Mouse (Mus musculus) midbrain, embryonic 14.5 days (tissue): ENCODE measurements around the gene Polr3f. TPM values are rescaled to one million over a fixed set of nuclear protein-coding genes. Genes with fewer than 3 reads are reported as not detected.

Experiments
- ATAC-seq: fragments of 200-750 bp; cut with Nextera tagmentation; 2 replicates; pipeline ENCODE4 v1.8.0; 2017; ENCODE audit warnings: moderate number of reproducible peaks, moderate library complexity; ENCODE audit not compliant: low FRiP score, low TSS enrichment
- DNase-seq: peaks from one replicate; pipeline ENCODE4 v3.0.0-alpha.2; 2015
- H3K27ac ChIP-seq: fragments of 300-500 bp; sonication (generic); replicated peaks from 2 replicates; pipeline ENCODE4 v1.5.1; 2014; ENCODE audit warnings: mild to moderate bottlenecking, low read depth, low read length, moderate library complexity
- H3K27me3 ChIP-seq: fragments of 300-500 bp; sonication (generic); 2 replicates; pipeline ENCODE4 v1.6.1; 2014; ENCODE audit warnings: low read length, control low read depth, mixed read lengths; ENCODE audit not compliant: control insufficient read depth, insufficient read depth
- H3K36me3 ChIP-seq: fragments of 300-500 bp; sonication (generic); 2 replicates; pipeline ENCODE4 v1.6.1; 2014; ENCODE audit warnings: low read length, control low read depth; ENCODE audit not compliant: control insufficient read depth, insufficient read depth
- H3K4me1 ChIP-seq: fragments of 300-500 bp; sonication (generic); 2 replicates; pipeline ENCODE4 v1.6.1; 2014; ENCODE audit warnings: mild to moderate bottlenecking, antibody characterized with exemption, low read length, control low read depth; ENCODE audit not compliant: control insufficient read depth, insufficient read depth
- H3K4me2 ChIP-seq: fragments of 300-500 bp; sonication (generic); 2 replicates; pipeline ENCODE4 v1.6.1; 2014; ENCODE audit warnings: mild to moderate bottlenecking, low read length, moderate library complexity
- H3K4me3 ChIP-seq: fragments of 300-500 bp; sonication (generic); replicated peaks from 2 replicates; pipeline ENCODE4 v1.5.1; 2014; ENCODE audit warnings: low read depth, low read length
- H3K9ac ChIP-seq: fragments of 300-500 bp; sonication (generic); replicated peaks from 2 replicates; pipeline ENCODE4 v1.6.1; 2014; ENCODE audit warnings: mild to moderate bottlenecking, low read length, moderate library complexity
- H3K9me3 ChIP-seq: fragments of 300-500 bp; sonication (generic); 2 replicates; pipeline ENCODE4 v1.6.1; 2016; ENCODE audit warnings: low read length, control low read depth, mixed read lengths; ENCODE audit not compliant: control insufficient read depth
- whole genome bisulfite sequencing: fragments of 180-500 bp; shearing (Covaris S2); extraction: QIAGEN DNeasy Blood & Tissue Kit; methylation state at CpG from one replicate; pipeline ENCODE4 v1.1.7; 2014; 5-methylcytosine and 5-hydroxymethylcytosine counted together
- polyA plus RNA-seq: library from polyadenylated mRNA; unstranded; fragments of >200 nt; fragmentation: Nextera tagmentation; extraction: Ambion mirVana; gene quantifications from 2 replicates; pipeline ENCODE4 v1.2.1, GENCODE M21; 2014

The Polr3f gene
- polyA plus RNA-seq, 1 experiment from 2014 or later: 31.7 TPM

DNA sequence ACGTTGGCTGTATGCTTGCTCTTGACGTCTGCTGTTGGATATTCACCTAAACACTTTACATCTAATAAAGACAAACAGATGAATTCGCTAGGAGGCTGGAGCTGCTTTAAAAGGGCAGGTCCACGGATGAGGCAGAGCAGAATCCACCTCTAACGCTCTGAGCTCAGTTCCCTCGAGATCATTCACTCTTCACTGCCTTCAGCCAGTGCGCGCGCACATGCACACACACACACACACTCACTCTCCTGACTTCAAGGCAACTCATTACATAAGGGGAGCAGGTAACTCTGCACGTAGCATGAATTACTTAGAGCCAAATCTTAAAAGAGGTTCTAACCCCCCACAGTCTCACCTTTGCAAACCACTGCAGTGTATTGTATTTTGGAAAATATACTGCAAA lies 1.7 kb upstream of the Polr3f start:
- Histone ChIP-seq H3K27me3 (no peaks in the 10 kb centered on the region), H3K4me3 (peak overlapping the region; percentile 89; the same call in 1 of the 2 replicates), H3K4me2 (peak overlapping the region; percentile 91), H3K4me1 (peaks cover 16% of the 10 kb centered on the region), H3K36me3 (peaks cover 24% of the 10 kb centered on the region), H3K27ac (no peak overlapping the region), H3K9ac (no peak overlapping the region), H3K9me3 (no peaks in the 10 kb centered on the region)
- 42% methylated on average over 10 of the region's 10 CpGs for WGBS
- ATAC-seq (no peak), DNase-seq (peak; percentile 49)

DNA sequence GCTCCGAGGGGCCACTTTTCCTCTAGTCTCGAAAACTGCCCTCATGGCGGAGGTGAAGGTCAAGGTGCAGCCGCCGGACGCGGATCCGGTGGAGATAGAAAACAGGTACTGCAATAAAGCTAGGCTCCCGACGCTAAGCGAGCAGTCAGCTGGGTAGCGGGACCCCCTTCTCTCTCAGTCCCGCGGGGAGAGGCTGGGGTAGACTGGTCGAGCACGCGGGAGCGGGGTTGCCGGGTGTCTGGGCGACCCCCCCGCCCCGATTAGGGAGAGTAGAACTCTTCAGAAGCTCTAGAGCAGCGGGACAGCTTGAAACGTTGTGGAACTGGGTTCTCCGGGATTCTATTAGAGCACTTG lies 280 bp downstream of the Polr3f start:
- peaks cover 21% of the 10 kb centered on the region for H3K36me3 ChIP-seq
- WGBS: under 1% methylated on average over 25 of the region's 25 CpGs
- H3K27me3 ChIP-seq: no peaks in the 10 kb centered on the region
- no peaks in the 10 kb centered on the region for H3K9me3 ChIP-seq
- peak overlapping the region; percentile 89 for H3K4me3 ChIP-seq
- H3K9ac ChIP-seq: peak overlapping the region; percentile 81
- DNase-seq (no peak), ATAC-seq (peak; percentile 38)
- peak overlapping the region; percentile 91 for H3K4me2 ChIP-seq
- peak overlapping the region; percentile 98 for H3K27ac ChIP-seq
- peaks cover 16% of the 10 kb centered on the region for H3K4me1 ChIP-seq

DNA sequence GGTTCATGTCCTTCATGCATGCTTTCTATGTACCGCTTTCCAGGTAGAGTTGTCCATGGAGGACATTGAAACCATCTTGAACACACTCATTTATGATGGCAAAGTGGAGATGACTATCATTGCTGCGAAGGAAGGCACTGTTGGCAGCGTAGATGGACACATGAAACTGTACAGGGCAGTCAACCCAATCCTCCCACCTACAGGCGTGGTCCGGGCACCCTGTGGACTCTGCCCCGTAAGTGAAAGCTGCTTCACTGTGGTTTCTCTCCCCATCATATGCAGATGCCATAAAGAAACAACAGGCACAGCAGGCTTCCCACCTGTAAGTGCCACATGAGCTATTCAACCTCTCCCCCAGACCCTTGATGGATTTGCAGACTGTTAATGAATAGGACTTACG lies 9.6 kb downstream of the Polr3f start:
- ATAC-seq: no peak

DNA sequence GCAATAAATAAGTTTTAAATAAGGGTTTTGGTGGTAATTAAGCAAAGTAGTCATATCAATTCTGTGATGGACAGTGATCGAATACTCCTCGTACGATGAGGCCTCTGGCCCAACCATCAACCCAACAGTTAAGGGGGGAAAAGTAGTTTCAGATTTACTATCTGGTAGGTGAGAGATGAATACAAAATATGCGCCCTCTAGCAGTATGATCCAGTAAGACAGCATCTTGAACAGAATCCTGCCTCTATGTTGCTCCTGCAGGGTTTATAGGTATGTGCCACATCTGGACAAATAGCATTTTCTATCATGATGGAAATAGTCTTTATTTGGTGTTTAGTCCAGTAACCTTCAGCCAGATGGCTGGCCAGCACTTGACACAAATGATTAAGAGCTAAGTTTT lies 13.7 kb downstream of the Polr3f start:
- Histone ChIP-seq H3K36me3 (peaks cover 83% of the 10 kb centered on the region), H3K4me3 (no peak overlapping the region), H3K4me1 (no peaks in the 10 kb centered on the region), H3K9ac (no peak overlapping the region), H3K9me3 (no peaks in the 10 kb centered on the region), H3K4me2 (no peak overlapping the region), H3K27me3 (no peaks in the 10 kb centered on the region), H3K27ac (no peak overlapping the region)
- ATAC-seq: no peak
- peak; percentile 12 for DNase-seq
- WGBS: 90% methylated on average over 4 of the region's 4 CpGs

More for the DNA sequence above, 9.6 kb downstream of the Polr3f start:
- no peaks in the 10 kb centered on the region for H3K27me3 ChIP-seq
- no peak overlapping the region for H3K4me3 ChIP-seq
- no peak overlapping the region for H3K4me2 ChIP-seq
- H3K27ac ChIP-seq: no peak overlapping the region
- peaks cover 88% of the 10 kb centered on the region for H3K36me3 ChIP-seq
- no peak overlapping the region for H3K9ac ChIP-seq
- H3K9me3 ChIP-seq: no peaks in the 10 kb centered on the region
- DNase-seq: no peak
- 95% methylated on average over 7 of the region's 7 CpGs for WGBS
- no peaks in the 10 kb centered on the region for H3K4me1 ChIP-seq

DNA sequence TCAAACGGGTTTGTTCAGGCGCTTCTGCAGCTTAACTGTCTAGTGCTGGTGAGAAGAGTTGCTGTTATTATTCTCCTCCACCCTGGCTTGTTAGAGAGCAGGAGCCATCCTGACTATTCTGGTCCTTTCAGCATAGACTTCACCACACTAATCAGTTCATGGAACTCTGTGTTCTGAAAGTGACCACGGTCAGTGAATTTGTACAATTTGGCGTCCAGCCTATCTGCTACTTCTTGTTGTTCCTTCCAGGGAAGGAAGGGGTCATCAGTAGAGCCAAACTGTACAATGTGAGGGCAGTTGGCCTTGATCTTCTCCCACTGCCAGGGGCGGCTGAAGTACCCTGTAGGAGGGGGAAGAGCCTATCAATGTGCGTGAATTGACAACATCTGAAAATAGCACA lies 16.2 kb downstream of the Polr3f start:
- no peak for ATAC-seq
- peaks cover 80% of the 10 kb centered on the region for H3K36me3 ChIP-seq
- DNase-seq: no peak
- no peak overlapping the region for H3K4me3 ChIP-seq
- WGBS: 97% methylated on average over 6 of the region's 6 CpGs
- no peak overlapping the region for H3K27ac ChIP-seq
- no peaks in the 10 kb centered on the region for H3K4me1 ChIP-seq
- H3K9me3 ChIP-seq: no peaks in the 10 kb centered on the region
- H3K9ac ChIP-seq: no peak overlapping the region
- no peak overlapping the region for H3K4me2 ChIP-seq
- H3K27me3 ChIP-seq: no peaks in the 10 kb centered on the region

DNA sequence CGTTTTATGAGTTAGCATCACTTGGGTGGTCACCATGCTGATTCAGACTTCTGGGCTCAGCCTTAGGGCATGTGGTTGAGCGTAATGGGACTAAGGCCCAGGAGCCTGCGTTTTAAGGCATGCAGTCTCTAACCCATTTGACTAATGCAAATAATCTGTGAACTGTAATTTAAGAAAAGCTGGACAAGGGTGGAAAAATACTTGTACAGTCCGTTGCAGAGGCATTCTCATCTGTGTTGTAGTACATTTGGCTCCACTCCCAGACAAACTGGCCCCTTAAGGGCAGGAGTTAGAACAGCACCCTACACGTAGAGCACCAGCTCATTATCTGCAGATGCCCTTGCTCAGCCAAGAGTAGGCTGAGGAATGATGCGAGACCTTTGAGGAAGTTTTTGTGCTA lies 17.1 kb downstream of the Polr3f start:
- DNase-seq (no peak), ATAC-seq (no peak)
- Histone ChIP-seq H3K27me3 (no peaks in the 10 kb centered on the region), H3K4me1 (no peaks in the 10 kb centered on the region), H3K4me2 (no peak overlapping the region), H3K9me3 (no peaks in the 10 kb centered on the region), H3K27ac (no peak overlapping the region), H3K9ac (no peak overlapping the region), H3K36me3 (peaks cover 70% of the 10 kb centered on the region), H3K4me3 (no peak overlapping the region)
- WGBS: 94% methylated on average over 6 of the region's 6 CpGs

DNA sequence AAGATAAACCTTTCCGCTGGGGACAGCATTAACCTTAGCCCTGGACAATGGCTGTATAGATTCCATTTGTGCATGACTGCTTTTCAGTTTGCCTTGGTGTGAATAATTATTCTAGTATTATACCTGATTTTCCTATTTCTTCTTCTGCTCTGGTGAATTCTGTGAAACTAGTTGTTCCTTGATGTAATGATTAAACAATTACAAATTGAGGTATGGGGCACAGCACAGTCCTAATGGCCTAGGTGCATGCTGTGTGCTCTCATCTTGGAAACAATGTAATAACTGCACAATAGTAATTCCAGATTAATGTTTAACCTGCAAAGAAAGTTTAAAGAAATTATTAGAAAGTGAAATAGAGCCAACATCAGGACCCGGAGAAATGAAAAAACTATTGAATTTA lies 17.5 kb downstream of the Polr3f start:
- no peaks in the 10 kb centered on the region for H3K9me3 ChIP-seq
- H3K4me1 ChIP-seq: peaks cover 3% of the 10 kb centered on the region; the same call in 1 of the 2 replicates
- H3K27ac ChIP-seq: no peak overlapping the region
- no peak overlapping the region for H3K9ac ChIP-seq
- H3K27me3 ChIP-seq: no peaks in the 10 kb centered on the region
- DNase-seq (no peak), ATAC-seq (no peak)
- no peak overlapping the region for H3K4me3 ChIP-seq
- peaks cover 66% of the 10 kb centered on the region for H3K36me3 ChIP-seq
- no peak overlapping the region for H3K4me2 ChIP-seq
- 94% methylated on average over 2 of the region's 2 CpGs for WGBS

DNA sequence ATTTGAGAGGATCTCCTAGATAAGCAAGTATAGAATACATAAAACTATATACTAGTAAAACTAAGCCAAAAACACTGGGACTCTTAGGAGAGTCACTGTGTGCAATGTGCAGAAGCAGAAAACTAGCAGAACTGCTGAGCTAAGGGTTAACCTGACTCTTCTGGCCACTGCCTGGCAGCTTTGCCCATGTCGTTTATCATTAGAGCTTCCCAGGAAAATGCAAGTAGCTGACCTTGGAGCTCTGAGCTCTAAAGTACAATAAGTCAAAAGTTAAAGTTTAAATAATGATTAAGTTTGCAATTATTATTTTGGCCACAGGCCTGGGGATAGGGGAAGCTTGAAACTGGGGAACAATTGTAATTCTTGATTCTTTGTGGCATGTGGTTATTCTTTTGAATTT lies 18.0 kb downstream of the Polr3f start:
- Histone ChIP-seq H3K9me3 (no peaks in the 10 kb centered on the region), H3K4me2 (no peak overlapping the region), H3K4me3 (no peak overlapping the region), H3K36me3 (peaks cover 62% of the 10 kb centered on the region), H3K27me3 (no peaks in the 10 kb centered on the region), H3K9ac (no peak overlapping the region), H3K27ac (no peak overlapping the region), H3K4me1 (peaks cover 4% of the 10 kb centered on the region; the same call in 1 of the 2 replicates)
- DNase-seq (no peak), ATAC-seq (no peak)
- 86% methylated on average over 1 of the region's 1 CpGs for WGBS

DNA sequence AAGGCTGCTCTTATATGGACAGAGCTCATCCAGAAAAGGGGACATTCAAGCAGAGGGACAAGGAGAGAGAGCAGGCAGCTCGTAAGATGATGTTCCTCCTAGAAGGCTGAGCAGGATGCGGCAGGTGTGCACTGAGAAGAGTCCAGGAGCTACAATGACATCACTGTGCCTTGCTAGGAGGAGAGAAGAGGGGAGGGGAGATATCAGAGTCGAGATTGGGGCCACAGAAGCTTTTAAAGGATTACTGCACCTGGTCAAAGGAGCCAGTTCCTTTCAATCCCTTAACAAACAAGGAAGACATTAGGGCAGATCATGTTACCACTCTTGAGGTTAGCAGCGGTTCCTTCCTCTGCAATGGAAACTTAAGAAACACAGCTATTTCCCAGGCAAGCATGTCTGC lies 20.0 kb downstream of the Polr3f start:
- no peak for ATAC-seq
- Histone ChIP-seq H3K27me3 (no peaks in the 10 kb centered on the region), H3K27ac (no peak overlapping the region), H3K9ac (no peak overlapping the region), H3K4me1 (peaks cover 4% of the 10 kb centered on the region; the same call in 1 of the 2 replicates), H3K9me3 (no peaks in the 10 kb centered on the region), H3K4me3 (no peak overlapping the region), H3K36me3 (peaks cover 50% of the 10 kb centered on the region), H3K4me2 (no peak overlapping the region)
- WGBS: 78% methylated on average over 4 of the region's 4 CpGs
- DNase-seq: no peak
